Mouse (Mus musculus): ENCODE measurements at regions not wholly inside any gene's neighbourhood (a gene's known extent, or its start where the extent isn't known, plus 50 kb on each side); places are given as distances from the start of the nearest gene placed in this dataset.

DNA sequence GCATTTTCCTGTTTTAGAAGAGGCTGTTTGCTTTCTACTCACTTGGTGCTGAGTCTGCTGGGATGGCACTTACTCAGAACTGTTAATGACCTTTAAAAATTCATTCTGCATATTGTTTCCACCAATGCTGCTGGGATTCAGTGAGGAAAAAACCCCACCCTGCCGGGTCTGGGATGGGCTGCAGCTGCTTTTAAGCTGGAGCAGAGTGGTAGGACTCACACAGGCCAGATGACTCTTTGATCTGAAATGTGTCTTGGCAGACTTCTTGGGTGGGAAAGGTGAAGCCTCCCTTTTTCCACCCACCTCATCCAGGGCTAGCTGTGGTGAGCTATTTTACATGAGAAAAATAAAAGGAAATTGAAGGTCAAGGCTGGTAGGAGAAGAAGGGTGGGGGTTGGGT, 56.4 kb upstream of the Ddhd1 start:
- H3K27me3 ChIP-seq (ENCODE audit: insufficient read depth, low read length), result no peaks in the 10 kb centered on the region
- no peaks in the 10 kb centered on the region for H3K36me3 ChIP-seq (ENCODE audit: insufficient read depth, low read length)
- TF ChIP-seq CTCF (conservative IDR thresholded peaks at IDR 0.05; ENCODE audit: low read length), result no peak
- no peak; the same call in 1 of the 2 replicates for TF ChIP-seq NANOG (IDR thresholded peaks at IDR 0.05; ENCODE audit: borderline replicate concordance, low read length)
- no peak for TF ChIP-seq POU5F1 (IDR thresholded peaks at IDR 0.05; ENCODE audit: borderline replicate concordance, low read length)
- peaks cover 7% of the 10 kb centered on the region for H3K9me3 ChIP-seq (ENCODE audit: low read length)
- peaks cover 37% of the 10 kb centered on the region for H3K4me1 ChIP-seq (replicated peaks; ENCODE audit: low read depth, low read length)
- H3K4me3 ChIP-seq (replicated peaks; ENCODE audit: low read length), result no peak overlapping the region

DNA sequence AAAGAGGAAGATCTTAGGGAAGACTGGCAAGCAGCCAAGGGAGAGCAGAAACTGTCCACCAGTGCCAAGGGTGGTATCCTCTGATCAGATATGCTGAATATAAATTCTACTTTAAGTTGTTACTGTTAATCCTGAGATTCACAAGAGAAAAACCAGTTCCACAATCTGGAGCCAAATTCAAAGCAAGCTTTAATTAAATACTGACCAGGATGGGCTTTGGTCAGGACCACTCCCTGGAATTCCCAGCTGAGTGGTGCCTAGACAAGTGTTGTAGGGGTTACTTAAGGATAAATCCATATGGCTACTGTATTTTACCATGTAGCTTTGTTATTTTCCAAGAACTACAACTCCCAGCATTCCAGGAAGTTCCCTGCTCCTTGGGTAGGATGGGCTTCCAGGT, 56.8 kb upstream of the Ddhd1 start:
- peaks cover 7% of the 10 kb centered on the region for H3K9me3 ChIP-seq (ENCODE audit: low read length)
- TF ChIP-seq POU5F1 (IDR thresholded peaks at IDR 0.05; ENCODE audit: borderline replicate concordance, low read length), result no peak
- TF ChIP-seq CTCF (conservative IDR thresholded peaks at IDR 0.05; ENCODE audit: low read length), result no peak
- no peak overlapping the region for H3K4me3 ChIP-seq (replicated peaks; ENCODE audit: low read length)
- H3K36me3 ChIP-seq (ENCODE audit: insufficient read depth, low read length), result no peaks in the 10 kb centered on the region
- peaks cover 37% of the 10 kb centered on the region for H3K4me1 ChIP-seq (replicated peaks; ENCODE audit: low read depth, low read length)
- H3K27me3 ChIP-seq (ENCODE audit: insufficient read depth, low read length), result no peaks in the 10 kb centered on the region

DNA sequence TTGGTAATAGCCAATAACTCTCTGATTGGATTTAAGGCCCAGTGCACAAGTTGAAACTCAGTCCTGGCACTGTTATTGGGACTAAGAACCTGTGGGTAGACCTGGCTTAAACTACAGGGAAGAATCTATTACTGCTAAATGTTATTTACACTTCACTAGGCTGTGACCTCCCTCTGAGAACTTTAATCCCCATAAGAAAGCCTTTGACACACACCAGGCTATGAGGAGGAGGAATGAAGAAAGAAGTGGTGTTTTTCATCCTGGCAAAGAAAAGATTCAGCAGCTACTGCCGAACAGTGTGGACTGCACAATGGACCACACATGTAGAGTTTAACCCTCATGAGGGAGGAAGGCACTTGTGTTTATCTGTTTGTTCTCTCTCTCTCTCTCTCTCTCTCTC, 58.2 kb upstream of the Ddhd1 start:
- Histone ChIP-seq H3K4me1 (replicated peaks; ENCODE audit: low read depth, low read length) (peaks cover 37% of the 10 kb centered on the region), H3K27me3 (ENCODE audit: insufficient read depth, low read length) (no peaks in the 10 kb centered on the region), H3K9me3 (ENCODE audit: low read length) (peaks cover 7% of the 10 kb centered on the region), H3K4me3 (replicated peaks; ENCODE audit: low read length) (no peak overlapping the region), H3K36me3 (ENCODE audit: insufficient read depth, low read length) (no peaks in the 10 kb centered on the region)
- TF ChIP-seq NANOG (IDR thresholded peaks at IDR 0.05; ENCODE audit: borderline replicate concordance, low read length) (no peak), CTCF (conservative IDR thresholded peaks at IDR 0.05; ENCODE audit: low read length) (no peak), POU5F1 (IDR thresholded peaks at IDR 0.05; ENCODE audit: borderline replicate concordance, low read length) (no peak)

GRCm38 (mm10) chr14:45722887-45723286, 64.9 kb upstream of the Ddhd1 start:
- H3K4me1 ChIP-seq (replicated peaks; ENCODE audit: low read depth, low read length), result peaks cover 6% of the 10 kb centered on the region; the same call in 1 of the 2 replicates
- TF ChIP-seq CTCF (conservative IDR thresholded peaks at IDR 0.05; ENCODE audit: low read length), result no peak
- TF ChIP-seq POU5F1 (IDR thresholded peaks at IDR 0.05; ENCODE audit: borderline replicate concordance, low read length), result no peak
- no peak for TF ChIP-seq NANOG (IDR thresholded peaks at IDR 0.05; ENCODE audit: borderline replicate concordance, low read length)
- no peaks in the 10 kb centered on the region for H3K36me3 ChIP-seq (ENCODE audit: insufficient read depth, low read length)
- no peak overlapping the region for H3K4me3 ChIP-seq (replicated peaks; ENCODE audit: low read length)
- no peaks in the 10 kb centered on the region for H3K27me3 ChIP-seq (ENCODE audit: insufficient read depth, low read length)
- H3K9me3 ChIP-seq (ENCODE audit: low read length), result no peaks in the 10 kb centered on the region

- Histone ChIP-seq H3K9me3 (ENCODE audit: low read length) (no peaks in the 10 kb centered on the region), H3K4me1 (replicated peaks; ENCODE audit: low read depth, low read length) (peaks cover 6% of the 10 kb centered on the region; the same call in 1 of the 2 replicates), H3K27me3 (ENCODE audit: insufficient read depth, low read length) (no peaks in the 10 kb centered on the region), H3K4me3 (replicated peaks; ENCODE audit: low read length) (no peak overlapping the region), H3K36me3 (ENCODE audit: insufficient read depth, low read length) (no peaks in the 10 kb centered on the region)
- no peak for TF ChIP-seq CTCF (conservative IDR thresholded peaks at IDR 0.05; ENCODE audit: low read length)
- no peak for TF ChIP-seq NANOG (IDR thresholded peaks at IDR 0.05; ENCODE audit: borderline replicate concordance, low read length)
- TF ChIP-seq POU5F1 (IDR thresholded peaks at IDR 0.05; ENCODE audit: borderline replicate concordance, low read length), result no peak
Measured at GRCm38 (mm10) chr14:45724341-45724740, 66.4 kb upstream of the Ddhd1 start.

DNA sequence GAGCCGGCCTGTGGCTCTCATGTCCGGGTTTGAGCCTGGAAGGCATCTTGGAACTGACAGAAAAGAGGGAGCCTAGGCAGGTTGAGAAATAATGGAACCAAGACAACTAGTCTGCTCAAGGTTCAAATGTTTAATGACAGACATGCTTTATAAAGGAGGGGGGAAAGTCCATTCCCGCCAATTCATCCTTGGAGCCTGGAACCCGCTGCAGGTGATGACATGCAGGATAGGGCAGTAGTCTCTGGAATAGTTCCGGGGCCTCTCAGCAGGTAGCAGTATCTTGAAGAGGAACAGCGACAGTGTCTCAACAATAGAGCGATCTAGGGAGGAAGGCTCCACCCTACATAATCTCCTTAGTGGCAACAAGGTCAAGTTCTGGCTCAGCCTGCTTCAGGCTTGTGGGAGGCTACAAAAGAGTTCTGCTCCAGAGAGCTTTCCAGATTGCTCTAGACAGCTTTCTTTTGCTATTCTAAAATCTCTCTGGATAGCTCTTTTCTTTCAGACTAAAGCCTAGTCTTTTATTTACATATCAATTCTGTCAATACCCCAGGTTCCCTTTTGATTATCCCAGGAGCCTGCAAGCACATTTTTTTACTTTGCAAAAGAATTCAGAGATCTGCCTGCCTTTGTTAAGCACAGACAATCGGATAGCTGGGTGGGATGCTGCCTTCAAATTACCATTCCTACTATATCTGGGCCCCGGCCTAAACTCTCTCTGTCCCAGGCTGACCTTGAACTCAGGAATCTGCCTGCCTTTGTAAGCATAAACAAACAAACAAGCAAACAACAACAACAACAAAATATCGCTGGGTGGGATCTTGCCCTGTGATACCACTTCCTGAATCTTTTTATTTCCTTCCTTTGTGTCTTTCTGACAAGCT, 76.8 kb upstream of the Ddhd1 start:
- 0 out of 2 replicates have a peak, but pooled peaks cover 2% of the 10 kb centered on the region for H3K36me3 ChIP-seq (ENCODE audit: insufficient read depth, low read length)
- peaks cover 51% of the 10 kb centered on the region for H3K9me3 ChIP-seq (ENCODE audit: low read length)
- TF ChIP-seq NANOG (IDR thresholded peaks at IDR 0.05; ENCODE audit: borderline replicate concordance, low read length), result peak; percentile 16; the same call in 1 of the 2 replicates
- no peak for TF ChIP-seq CTCF (conservative IDR thresholded peaks at IDR 0.05; ENCODE audit: low read length)
- H3K4me3 ChIP-seq (replicated peaks; ENCODE audit: low read length), result no peak overlapping the region
- H3K27me3 ChIP-seq (ENCODE audit: insufficient read depth, low read length), result no peaks in the 10 kb centered on the region
- peaks cover 7% of the 10 kb centered on the region for H3K4me1 ChIP-seq (replicated peaks; ENCODE audit: low read depth, low read length)

DNA sequence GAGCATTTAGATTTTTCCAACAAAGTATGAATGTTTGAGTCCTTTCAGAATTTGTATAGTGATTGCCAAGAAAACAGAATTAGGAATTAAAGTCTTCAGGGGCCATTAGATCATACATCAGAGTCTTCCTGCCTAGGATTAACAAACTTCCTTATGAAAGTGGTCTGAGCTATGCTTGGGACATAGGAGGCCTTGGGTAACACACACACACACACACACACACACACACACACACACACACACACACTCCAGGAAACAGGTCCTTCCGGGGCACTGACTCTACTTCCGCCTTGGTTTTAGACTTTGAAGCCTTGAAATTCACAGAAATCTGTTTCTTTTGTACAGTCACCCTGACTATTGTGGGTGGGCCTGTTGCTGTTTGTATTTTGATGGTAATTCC, 80.0 kb upstream of the Ddhd1 start:
- no peak overlapping the region for H3K4me3 ChIP-seq (replicated peaks; ENCODE audit: low read length)
- TF ChIP-seq NANOG (IDR thresholded peaks at IDR 0.05; ENCODE audit: borderline replicate concordance, low read length), result no peak
- TF ChIP-seq CTCF (conservative IDR thresholded peaks at IDR 0.05; ENCODE audit: low read length), result no peak
- no peak for TF ChIP-seq POU5F1 (IDR thresholded peaks at IDR 0.05; ENCODE audit: borderline replicate concordance, low read length)
- H3K36me3 ChIP-seq (ENCODE audit: insufficient read depth, low read length), result 0 out of 2 replicates have a peak, but pooled peaks cover 2% of the 10 kb centered on the region
- H3K4me1 ChIP-seq (replicated peaks; ENCODE audit: low read depth, low read length), result peaks cover 8% of the 10 kb centered on the region
- no peaks in the 10 kb centered on the region for H3K27me3 ChIP-seq (ENCODE audit: insufficient read depth, low read length)
- peaks cover 69% of the 10 kb centered on the region for H3K9me3 ChIP-seq (ENCODE audit: low read length)

DNA sequence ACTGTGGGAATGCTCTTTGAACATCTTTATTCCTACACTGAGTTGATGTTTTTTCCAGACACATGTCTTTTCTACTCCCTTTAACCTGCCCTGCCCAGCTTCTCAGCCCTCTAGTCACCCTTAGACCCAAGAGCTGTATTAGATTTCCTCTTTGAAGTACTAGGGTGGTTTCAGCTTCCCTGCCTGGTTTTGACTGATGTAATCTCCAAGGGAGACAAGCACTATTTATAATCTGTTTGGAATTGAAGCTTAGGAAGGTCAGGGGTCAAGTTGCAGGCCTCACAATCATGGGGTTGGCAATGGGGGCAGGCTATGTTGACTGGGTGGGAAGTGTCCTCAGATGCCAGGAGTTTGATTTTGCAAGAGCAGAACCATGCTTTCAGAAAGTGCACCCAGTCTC, 81.7 kb upstream of the Ddhd1 start:
- Histone ChIP-seq H3K4me1 (replicated peaks; ENCODE audit: low read depth, low read length) (peaks cover 8% of the 10 kb centered on the region), H3K36me3 (ENCODE audit: insufficient read depth, low read length) (0 out of 2 replicates have a peak, but pooled peaks cover 2% of the 10 kb centered on the region), H3K9me3 (ENCODE audit: low read length) (peaks cover 55% of the 10 kb centered on the region), H3K4me3 (replicated peaks; ENCODE audit: low read length) (no peak overlapping the region), H3K27me3 (ENCODE audit: insufficient read depth, low read length) (no peaks in the 10 kb centered on the region; the same call in 1 of the 2 replicates)
- TF ChIP-seq NANOG (IDR thresholded peaks at IDR 0.05; ENCODE audit: borderline replicate concordance, low read length) (no peak), POU5F1 (IDR thresholded peaks at IDR 0.05; ENCODE audit: borderline replicate concordance, low read length) (no peak), CTCF (conservative IDR thresholded peaks at IDR 0.05; ENCODE audit: low read length) (no peak)

Data from E14TG2a.4 (cell line).